Mouse (Mus musculus) myocyte (in vitro differentiated cells): Measurements from ENCODE around the gene D7Ertd443e.

ENCODE experiments used
- MAX ChIP-seq: IDR thresholded peaks from one replicate; pipeline ENCODE4 v1.6.1; 2011; ENCODE audit warnings: low read depth, mild to moderate bottlenecking, control low read depth
- MYOD1 ChIP-seq, 3 experiments: IDR thresholded peaks; one replicate each; pipeline ENCODE4 v1.6.1; 2011; ENCODE audit warnings: control low read depth in 2 of 3, low read depth in 2 of 3, mild to moderate bottlenecking in 2 of 3, moderate library complexity in 1 of 3; ENCODE audit not compliant: insufficient read length in 2 of 3, control insufficient read depth in 1 of 3
- POLR2A ChIP-seq: IDR thresholded peaks from one replicate; pipeline ENCODE4 v1.6.1; 2011; ENCODE audit warnings: low read depth, mild to moderate bottlenecking, control low read depth, moderate library complexity; ENCODE audit not compliant: insufficient read length
- POLR2AphosphoS2 ChIP-seq: IDR thresholded peaks from one replicate; pipeline ENCODE4 v1.6.1; 2011; ENCODE audit warnings: low read depth, control low read depth; ENCODE audit not compliant: insufficient read length
- REST ChIP-seq: IDR thresholded peaks from one replicate; pipeline ENCODE4 v1.6.1; 2011; ENCODE audit warnings: mild to moderate bottlenecking, control low read depth, moderate library complexity; ENCODE audit not compliant: insufficient read depth, insufficient read length
- SRF ChIP-seq: IDR thresholded peaks from one replicate; pipeline ENCODE4 v1.6.1; 2011; ENCODE audit warnings: low read depth; ENCODE audit not compliant: control insufficient read depth, insufficient read length
- TCF3 ChIP-seq: IDR thresholded peaks from one replicate; pipeline ENCODE4 v1.6.1; 2011; ENCODE audit warnings: low read depth, control low read depth; ENCODE audit not compliant: insufficient read length
- USF1 ChIP-seq: IDR thresholded peaks from one replicate; pipeline ENCODE4 v1.6.1; 2011; ENCODE audit warnings: low read depth, mild to moderate bottlenecking, control low read depth, moderate library complexity

DNA sequence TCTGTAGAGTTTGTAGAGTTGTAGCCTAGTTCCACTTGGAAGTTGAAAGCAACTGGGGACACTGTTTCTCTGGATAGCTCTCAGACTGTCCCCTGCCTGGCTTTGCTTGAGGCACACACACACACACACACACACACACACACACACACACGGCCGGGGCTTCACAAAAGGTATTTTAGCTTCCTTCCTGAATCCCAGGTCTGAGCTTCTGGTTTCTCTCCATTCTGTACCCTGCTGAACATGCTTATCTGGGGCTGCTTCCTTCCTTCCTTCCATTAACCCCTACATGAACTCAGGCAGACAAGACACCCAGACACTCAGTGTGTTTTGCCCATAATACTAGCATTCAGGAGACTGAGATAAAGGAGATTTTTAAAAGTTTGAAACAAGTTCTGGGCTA, 155.6 kb downstream of the D7Ertd443e start:
- no peak for TF ChIP-seq MYOD1 (IDR thresholded peaks at IDR 0.05; ENCODE audit: control insufficient read depth in 1 of 3, insufficient read length in 2 of 3, low read depth in 2 of 3)
- no peak for TF ChIP-seq POLR2A
- TF ChIP-seq USF1: no peak
- TF ChIP-seq POLR2AphosphoS2: no peak
- TF ChIP-seq MAX: no peak
- TF ChIP-seq TCF3: no peak
- no peak for TF ChIP-seq SRF
- no peak for TF ChIP-seq REST
